Mouse (Mus musculus): ENCODE measurements around the gene Fndc3b. TPM values are rescaled to one million over a fixed set of nuclear protein-coding genes. Genes with fewer than 3 reads are reported as not detected.
A peak's percentile ranks its signal among the peaks of the same experiment; 100 is the strongest.

Gene Fndc3b
- polyA plus RNA-seq, 1 experiment from 2014 or later, result 10.0 TPM

- no peak for DNase-seq (ENCODE audit: low spot score)
- H3K27ac ChIP-seq (replicated peaks), result no peak overlapping the region
- no peaks in the 10 kb centered on the region for H3K27me3 ChIP-seq (replicated peaks; ENCODE audit: low read depth, poor library complexity, severe bottlenecking)
- no peaks in the 10 kb centered on the region for H3K9me3 ChIP-seq
- H3K4me3 ChIP-seq, result no peak overlapping the region
- 96% methylated on average over 4 of the region's 4 CpGs for WGBS
- peaks cover 75% of the 10 kb centered on the region for H3K36me3 ChIP-seq (replicated peaks)
- no peaks in the 10 kb centered on the region for H3K4me1 ChIP-seq
Measured at GRCm38 (mm10) chr3:27449447-27449846, 261.7 kb downstream of the Fndc3b start.

- no peaks in the 10 kb centered on the region for H3K4me1 ChIP-seq
- H3K4me3 ChIP-seq, result no peak overlapping the region
- no peaks in the 10 kb centered on the region for H3K9me3 ChIP-seq
- 88% methylated on average over 9 of the region's 9 CpGs for WGBS
- no peak overlapping the region for H3K27ac ChIP-seq (replicated peaks)
- DNase-seq (ENCODE audit: low spot score), result peak; percentile 22
- no peaks in the 10 kb centered on the region for H3K27me3 ChIP-seq (replicated peaks; ENCODE audit: low read depth, poor library complexity, severe bottlenecking)
- peaks cover 65% of the 10 kb centered on the region for H3K36me3 ChIP-seq (replicated peaks)
Measured at GRCm38 (mm10) chr3:27448367-27448766, 262.7 kb downstream of the Fndc3b start.

GRCm38 (mm10) chr3:27439704-27440103 lies 271.4 kb downstream of the Fndc3b start:
- no peak overlapping the region; the same call in 1 of the 2 replicates for H3K27ac ChIP-seq (replicated peaks)
- no peaks in the 10 kb centered on the region for H3K27me3 ChIP-seq (replicated peaks; ENCODE audit: low read depth, poor library complexity, severe bottlenecking)
- 62% methylated on average over 16 of the region's 16 CpGs for WGBS
- peaks cover 28% of the 10 kb centered on the region for H3K36me3 ChIP-seq (replicated peaks)
- no peak for DNase-seq (ENCODE audit: low spot score)
- no peak overlapping the region for H3K4me3 ChIP-seq
- peaks cover 14% of the 10 kb centered on the region for H3K4me1 ChIP-seq
- H3K9me3 ChIP-seq, result no peaks in the 10 kb centered on the region

DNA sequence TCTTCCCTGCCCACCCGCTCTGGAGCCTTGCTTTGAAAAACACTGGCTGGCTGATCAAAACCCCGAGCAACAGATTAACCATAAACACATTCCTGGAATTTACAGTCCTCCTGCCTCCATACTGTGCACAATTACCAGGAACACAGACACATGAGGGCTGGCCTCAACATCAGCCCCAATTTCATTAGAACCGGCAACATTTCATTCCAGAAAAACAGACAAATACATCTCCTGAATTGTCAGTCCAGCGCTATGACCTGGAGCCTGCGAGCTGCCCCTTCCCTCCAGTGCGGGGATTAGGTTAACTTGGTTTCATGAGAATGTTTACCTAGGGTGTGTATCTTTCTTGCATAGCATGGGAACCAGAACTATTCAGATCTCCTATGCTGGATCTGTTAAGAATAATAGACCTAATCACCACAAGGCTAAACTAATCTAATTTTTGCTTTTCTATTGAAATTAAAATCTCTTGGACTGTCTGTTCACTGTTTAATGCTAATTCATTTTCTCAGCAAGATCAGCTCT lies 275.9 kb downstream of the Fndc3b start:
- H3K27me3 ChIP-seq (replicated peaks; ENCODE audit: low read depth, poor library complexity, severe bottlenecking), result no peaks in the 10 kb centered on the region
- peaks cover 14% of the 10 kb centered on the region for H3K4me1 ChIP-seq
- DNase-seq (ENCODE audit: low spot score), result no peak
- H3K9me3 ChIP-seq, result no peaks in the 10 kb centered on the region
- H3K36me3 ChIP-seq (replicated peaks), result peaks cover 29% of the 10 kb centered on the region
- no peak overlapping the region for H3K27ac ChIP-seq (replicated peaks)
- H3K4me3 ChIP-seq, result no peak overlapping the region
- 59% methylated on average over 6 of the region's 6 CpGs for WGBS

GRCm38 (mm10) chr3:27432981-27433380 lies 278.1 kb downstream of the Fndc3b start:
- H3K9me3 ChIP-seq, result no peaks in the 10 kb centered on the region
- no peak overlapping the region for H3K27ac ChIP-seq (replicated peaks)
- H3K27me3 ChIP-seq (replicated peaks; ENCODE audit: low read depth, poor library complexity, severe bottlenecking), result no peaks in the 10 kb centered on the region
- H3K4me1 ChIP-seq, result peaks cover 6% of the 10 kb centered on the region
- 83% methylated on average over 3 of the region's 3 CpGs for WGBS
- no peak overlapping the region for H3K4me3 ChIP-seq
- H3K36me3 ChIP-seq (replicated peaks), result peaks cover 20% of the 10 kb centered on the region
- no peak for DNase-seq (ENCODE audit: low spot score)

DNA sequence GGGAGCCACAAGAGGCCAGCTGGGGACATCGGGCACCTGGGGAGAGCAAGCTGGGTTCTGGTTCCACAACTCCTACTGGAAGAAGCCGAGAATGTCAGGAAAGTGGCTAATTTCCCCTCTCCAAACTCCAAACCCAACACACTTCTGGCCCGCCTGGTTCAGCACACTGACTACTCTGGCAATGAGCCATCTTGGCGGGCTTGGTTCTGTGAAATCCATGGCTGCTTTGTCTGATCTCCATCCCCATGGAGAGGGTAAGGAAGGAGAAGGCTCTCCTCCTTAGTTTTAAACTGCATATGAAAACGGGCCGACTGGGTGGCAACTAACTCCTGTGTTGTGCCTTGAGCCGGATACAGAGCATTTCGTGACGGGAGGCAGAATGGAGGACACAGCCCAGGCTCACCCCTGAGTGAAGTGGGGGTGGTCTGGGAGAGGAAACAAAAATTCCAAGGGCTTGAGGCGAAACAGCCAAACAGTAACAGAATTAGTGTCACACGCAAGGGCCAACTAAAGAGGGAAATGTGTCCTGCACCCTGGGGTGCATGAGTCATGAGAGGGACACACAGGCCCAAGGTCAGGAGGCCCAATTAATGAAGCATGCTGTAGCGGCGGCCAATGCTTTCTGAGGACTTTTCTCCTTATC lies 280.4 kb downstream of the Fndc3b start:
- Histone ChIP-seq H3K36me3 (replicated peaks) (peaks cover 26% of the 10 kb centered on the region), H3K27ac (replicated peaks) (no peak overlapping the region), H3K27me3 (replicated peaks; ENCODE audit: low read depth, poor library complexity, severe bottlenecking) (no peaks in the 10 kb centered on the region), H3K4me1 (peaks cover 6% of the 10 kb centered on the region), H3K4me3 (no peak overlapping the region), H3K9me3 (no peaks in the 10 kb centered on the region)
- WGBS, result 89% methylated on average over 13 of the region's 13 CpGs
- DNase-seq (ENCODE audit: low spot score), result no peak

DNA sequence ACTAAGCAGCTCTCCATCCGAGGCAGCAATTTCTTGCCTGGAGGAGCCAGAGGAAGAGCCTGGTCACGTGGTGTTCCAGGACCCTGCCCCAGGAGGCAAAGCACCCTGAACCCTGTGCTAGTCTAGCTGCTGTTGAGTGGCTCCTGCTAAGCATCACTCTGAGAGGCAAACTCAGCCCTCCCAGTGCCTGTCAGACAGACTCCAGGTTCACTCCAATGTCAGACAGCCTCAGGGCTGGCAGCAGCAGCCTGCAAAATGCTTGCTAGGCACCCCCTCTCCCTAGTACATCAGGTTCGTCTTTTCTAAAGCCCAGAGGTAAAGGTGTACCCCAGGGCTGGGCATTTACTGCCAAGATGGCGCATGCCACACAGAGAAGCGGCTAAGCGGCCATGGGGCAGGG lies 283.7 kb downstream of the Fndc3b start:
- H3K27ac ChIP-seq (replicated peaks), result no peak overlapping the region
- no peaks in the 10 kb centered on the region for H3K9me3 ChIP-seq
- H3K27me3 ChIP-seq (replicated peaks; ENCODE audit: low read depth, poor library complexity, severe bottlenecking), result no peaks in the 10 kb centered on the region
- DNase-seq (ENCODE audit: low spot score), result no peak
- peaks cover 47% of the 10 kb centered on the region for H3K36me3 ChIP-seq (replicated peaks)
- 90% methylated on average over 6 of the region's 6 CpGs for WGBS
- H3K4me1 ChIP-seq, result no peaks in the 10 kb centered on the region
- no peak overlapping the region for H3K4me3 ChIP-seq

GRCm38 (mm10) chr3:27424049-27424667 lies 286.9 kb downstream of the Fndc3b start:
- peaks cover 13% of the 10 kb centered on the region for H3K4me1 ChIP-seq
- 93% methylated on average over 11 of the region's 11 CpGs for WGBS
- no peak overlapping the region for H3K27ac ChIP-seq (replicated peaks)
- no peaks in the 10 kb centered on the region for H3K27me3 ChIP-seq (replicated peaks; ENCODE audit: low read depth, poor library complexity, severe bottlenecking)
- H3K4me3 ChIP-seq, result no peak overlapping the region
- H3K36me3 ChIP-seq (replicated peaks), result peaks cover 51% of the 10 kb centered on the region
- no peak for DNase-seq (ENCODE audit: low spot score)
- H3K9me3 ChIP-seq, result no peaks in the 10 kb centered on the region

DNA sequence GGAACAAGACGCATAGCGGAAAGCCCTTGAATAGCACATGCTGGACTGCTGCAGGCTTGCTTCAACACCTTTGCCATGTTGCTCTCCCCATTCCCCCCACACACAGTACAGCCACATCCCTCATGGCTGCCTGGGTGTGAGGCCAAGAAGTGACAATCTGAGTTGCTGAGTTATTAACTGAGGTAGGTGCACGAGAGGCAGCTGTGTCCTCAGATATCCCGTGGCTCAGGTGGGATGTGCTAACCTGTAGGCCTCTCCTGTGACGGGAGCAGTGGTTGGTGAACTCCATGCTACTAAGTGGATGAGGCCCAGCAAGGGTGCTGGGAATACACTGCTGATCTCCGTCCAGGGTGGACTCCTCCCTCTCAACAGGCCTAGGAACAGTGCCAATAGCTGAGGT lies 288.6 kb downstream of the Fndc3b start:
- 91% methylated on average over 6 of the region's 6 CpGs for WGBS

GRCm38 (mm10) chr3:27421980-27422379 lies 289.1 kb downstream of the Fndc3b start:
- no peak for DNase-seq (ENCODE audit: low spot score)
- H3K27me3 ChIP-seq (replicated peaks; ENCODE audit: low read depth, poor library complexity, severe bottlenecking), result no peaks in the 10 kb centered on the region
- H3K4me1 ChIP-seq, result peaks cover 13% of the 10 kb centered on the region
- 62% methylated on average over 12 of the region's 12 CpGs for WGBS
- no peaks in the 10 kb centered on the region for H3K9me3 ChIP-seq
- peaks cover 46% of the 10 kb centered on the region for H3K36me3 ChIP-seq (replicated peaks)
- no peak overlapping the region for H3K4me3 ChIP-seq
- no peak overlapping the region for H3K27ac ChIP-seq (replicated peaks)

More for the DNA sequence above, 288.6 kb downstream of the Fndc3b start:
- Histone ChIP-seq H3K4me3 (no peak overlapping the region), H3K27ac (replicated peaks) (no peak overlapping the region), H3K36me3 (replicated peaks) (peaks cover 48% of the 10 kb centered on the region), H3K27me3 (replicated peaks; ENCODE audit: low read depth, poor library complexity, severe bottlenecking) (no peaks in the 10 kb centered on the region), H3K9me3 (no peaks in the 10 kb centered on the region), H3K4me1 (peaks cover 13% of the 10 kb centered on the region)
- DNase-seq (ENCODE audit: low spot score), result no peak

GRCm38 (mm10) chr3:27418602-27419001 lies 292.5 kb downstream of the Fndc3b start:
- Histone ChIP-seq H3K36me3 (replicated peaks) (peaks cover 21% of the 10 kb centered on the region), H3K4me1 (peaks cover 13% of the 10 kb centered on the region), H3K27ac (replicated peaks) (no peak overlapping the region), H3K27me3 (replicated peaks; ENCODE audit: low read depth, poor library complexity, severe bottlenecking) (no peaks in the 10 kb centered on the region), H3K4me3 (no peak overlapping the region), H3K9me3 (no peaks in the 10 kb centered on the region)
- no peak for DNase-seq (ENCODE audit: low spot score)
- WGBS, result 95% methylated on average over 8 of the region's 8 CpGs

- Histone ChIP-seq H3K27ac (replicated peaks) (no peak overlapping the region), H3K9me3 (no peaks in the 10 kb centered on the region), H3K36me3 (replicated peaks) (peaks cover 16% of the 10 kb centered on the region), H3K4me3 (no peak overlapping the region), H3K27me3 (replicated peaks; ENCODE audit: low read depth, poor library complexity, severe bottlenecking) (no peaks in the 10 kb centered on the region), H3K4me1 (peaks cover 11% of the 10 kb centered on the region)
- DNase-seq (ENCODE audit: low spot score), result no peak
- 83% methylated on average over 10 of the region's 10 CpGs for WGBS
Measured at GRCm38 (mm10) chr3:27416786-27417185, 294.3 kb downstream of the Fndc3b start.

- Histone ChIP-seq H3K27ac (replicated peaks) (no peak overlapping the region), H3K36me3 (replicated peaks) (peaks cover 4% of the 10 kb centered on the region; the same call in 1 of the 2 replicates), H3K4me3 (no peak overlapping the region), H3K27me3 (replicated peaks; ENCODE audit: low read depth, poor library complexity, severe bottlenecking) (no peaks in the 10 kb centered on the region), H3K4me1 (no peaks in the 10 kb centered on the region), H3K9me3 (no peaks in the 10 kb centered on the region)
- no peak for DNase-seq (ENCODE audit: low spot score)
- WGBS, result 59% methylated on average over 3 of the region's 3 CpGs
Measured at GRCm38 (mm10) chr3:27413566-27413965, 297.5 kb downstream of the Fndc3b start.

All from embryonic facial prominence, embryonic 10.5 days (tissue).